Mouse (Mus musculus): Measurements from ENCODE around the gene Sh3yl1. TPM values are rescaled to one million over a fixed set of nuclear protein-coding genes. Genes with fewer than 3 reads are reported as not detected.
A peak's percentile ranks its signal among the peaks of the same experiment; 100 is the strongest.

The Sh3yl1 gene
- total RNA-seq (2015): 1.4 and 1.8 TPM in 2 replicates
- 0.24 and 0.84 TPM in 2 replicates for total RNA-seq (2017)

GRCm38 (mm10) chr12:30911261-30912047 is at the start of gene Sh3yl1, which contains the start of gene Acp1:
Gene Sh3yl1, plus strand, starts transcription at chr12:30911668.
Gene Acp1, minus strand, starts transcription at chr12:30911589.
- ATAC-seq (ENCODE audit: poor library complexity, severe bottlenecking): peak; percentile 93

- no peak for ATAC-seq (ENCODE audit: poor library complexity, severe bottlenecking)
Observed at GRCm38 (mm10) chr12:30864347-30864746, 47.1 kb upstream of the Sh3yl1 start.

GRCm38 (mm10) chr12:30865781-30866180 is 45.7 kb upstream of the Sh3yl1 start:
- no peak for ATAC-seq (ENCODE audit: poor library complexity, severe bottlenecking)

GRCm38 (mm10) chr12:30879447-30879846 is 32.0 kb upstream of the Sh3yl1 start:
- no peak for ATAC-seq (ENCODE audit: poor library complexity, severe bottlenecking)

GRCm38 (mm10) chr12:30883592-30883985 is 27.9 kb upstream of the Sh3yl1 start:
- no peak for ATAC-seq (ENCODE audit: poor library complexity, severe bottlenecking)

- no peak for ATAC-seq (ENCODE audit: poor library complexity, severe bottlenecking)
Observed at GRCm38 (mm10) chr12:30883986-30884621, 27.4 kb upstream of the Sh3yl1 start, which contains the start of gene Alkal2. Gene Alkal2, plus strand, starts transcription at chr12:30884322.

- no peak for ATAC-seq (ENCODE audit: poor library complexity, severe bottlenecking)
Observed at GRCm38 (mm10) chr12:30884622-30885230, 26.7 kb upstream of the Sh3yl1 start.

- no peak for ATAC-seq (ENCODE audit: poor library complexity, severe bottlenecking)
Observed at GRCm38 (mm10) chr12:30885891-30886290, 25.6 kb upstream of the Sh3yl1 start.

- no peak for ATAC-seq (ENCODE audit: poor library complexity, severe bottlenecking)
Observed at GRCm38 (mm10) chr12:30888003-30888402, 23.5 kb upstream of the Sh3yl1 start.

GRCm38 (mm10) chr12:30890067-30890466 is 21.4 kb upstream of the Sh3yl1 start:
- peak; percentile 43; the same call in 1 of the 2 replicates for ATAC-seq (ENCODE audit: poor library complexity, severe bottlenecking)

- no peak for ATAC-seq (ENCODE audit: poor library complexity, severe bottlenecking)
Observed at GRCm38 (mm10) chr12:30891438-30891837, 20.0 kb upstream of the Sh3yl1 start.

- ATAC-seq (ENCODE audit: poor library complexity, severe bottlenecking): no peak
Observed at GRCm38 (mm10) chr12:30897039-30897438, 14.4 kb upstream of the Sh3yl1 start.

GRCm38 (mm10) chr12:30908658-30909057 is 2.8 kb upstream of the Sh3yl1 start:
- ATAC-seq (ENCODE audit: poor library complexity, severe bottlenecking): no peak

GRCm38 (mm10) chr12:30909881-30910280 is 1.6 kb upstream of the Sh3yl1 start:
- no peak for ATAC-seq (ENCODE audit: poor library complexity, severe bottlenecking)

GRCm38 (mm10) chr12:30910860-30911259 is 608 bp upstream of the Sh3yl1 start:
- no peak for ATAC-seq (ENCODE audit: poor library complexity, severe bottlenecking)

GRCm38 (mm10) chr12:30912048-30912381 is 547 bp downstream of the Sh3yl1 start:
- ATAC-seq (ENCODE audit: poor library complexity, severe bottlenecking): peak; percentile 70

- no peak for ATAC-seq (ENCODE audit: poor library complexity, severe bottlenecking)
Observed at GRCm38 (mm10) chr12:30912840-30913239, 1.4 kb downstream of the Sh3yl1 start.

- 0 out of 2 replicates have a peak, but pooled peaks have one; percentile 21 for ATAC-seq (ENCODE audit: poor library complexity, severe bottlenecking)
Observed at GRCm38 (mm10) chr12:30922401-30922800, 10.9 kb downstream of the Sh3yl1 start.

GRCm38 (mm10) chr12:30928182-30928581 is 16.7 kb downstream of the Sh3yl1 start:
- no peak for ATAC-seq (ENCODE audit: poor library complexity, severe bottlenecking)

- ATAC-seq (ENCODE audit: poor library complexity, severe bottlenecking): no peak
Observed at GRCm38 (mm10) chr12:30933299-30933698, 21.8 kb downstream of the Sh3yl1 start.

GRCm38 (mm10) chr12:30936899-30937298 is 25.4 kb downstream of the Sh3yl1 start:
- ATAC-seq (ENCODE audit: poor library complexity, severe bottlenecking): no peak

Measured in megakaryocyte, adult 5-6 weeks (primary cell).